Mouse (Mus musculus): ENCODE measurements around the gene Terb1.

DNA sequence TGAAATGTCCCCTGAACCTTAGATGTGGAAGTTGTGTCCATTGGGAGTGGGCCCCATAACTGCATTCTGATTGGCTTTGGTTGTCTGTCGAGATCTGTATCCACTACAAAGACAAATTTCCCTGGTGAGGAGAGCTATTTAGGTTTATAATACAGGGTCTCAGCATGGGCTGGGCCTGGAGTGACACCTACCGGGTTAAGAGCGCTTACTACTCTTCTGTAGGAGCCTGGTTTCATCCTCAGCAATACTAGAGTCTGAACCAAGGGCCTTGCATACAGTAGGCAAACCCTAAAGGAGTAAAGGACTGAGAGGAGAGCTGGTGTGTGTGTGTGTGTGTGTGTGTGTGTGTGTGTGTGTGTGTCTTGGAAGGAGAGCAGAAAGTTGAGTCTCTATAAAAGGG lies 95.5 kb downstream of the Terb1 start:
- no peak for TF ChIP-seq EP300 (optimal IDR thresholded peaks at IDR 0.05)
- peak; percentile 51 for TF ChIP-seq CTCF (IDR thresholded peaks at IDR 0.05; ENCODE audit: low read depth)

All from stomach, postnatal 0 days (tissue).